Mouse (Mus musculus) liver, postnatal 0 days (tissue): ENCODE measurements around the gene Stx12. TPM values are rescaled to one million over a fixed set of nuclear protein-coding genes. Genes with fewer than 3 reads are reported as not detected.

Source experiments
- ATAC-seq: fragments of 200-750 bp; cut with Nextera tagmentation; 2 replicates; pipeline ENCODE4 v1.8.0; 2017; ENCODE audit warnings: mild to moderate bottlenecking, moderate library complexity
- DNase-seq: peaks from one replicate; pipeline ENCODE4 v3.0.0-alpha.2; 2016
- H3K27ac ChIP-seq: fragments of 300-500 bp; sonication (generic); 2 replicates; pipeline ENCODE4 v1.5.1; 2014; ENCODE audit warnings: antibody characterized with exemption, moderate library complexity, mild to moderate bottlenecking, low read depth
- H3K27me3 ChIP-seq: fragments of 300-500 bp; sonication (generic); 2 replicates; pipeline ENCODE4 v1.6.1; 2014; ENCODE audit warnings: low read length, control low read depth, mixed read lengths; ENCODE audit not compliant: insufficient read depth
- H3K36me3 ChIP-seq: fragments of 300-500 bp; sonication (generic); replicated peaks from 2 replicates; pipeline ENCODE4 v1.6.1; 2014; ENCODE audit warnings: mild to moderate bottlenecking, control low read depth, low read length, moderate library complexity, mixed read lengths; ENCODE audit not compliant: insufficient read depth
- H3K4me1 ChIP-seq: fragments of 300-500 bp; sonication (generic); 2 replicates; pipeline ENCODE4 v1.6.1; 2014; ENCODE audit warnings: antibody characterized with exemption, mild to moderate bottlenecking, control low read depth; ENCODE audit not compliant: insufficient read depth
- H3K4me2 ChIP-seq: fragments of 300-500 bp; sonication (generic); 2 replicates; pipeline ENCODE4 v1.6.1; 2014; ENCODE audit warnings: low read depth, mild to moderate bottlenecking, low read length, moderate library complexity, mixed read lengths
- H3K4me3 ChIP-seq: fragments of 300-500 bp; sonication (generic); 2 replicates; pipeline ENCODE4 v1.5.1; 2014; ENCODE audit warnings: low read depth, low read length
- H3K9ac ChIP-seq: fragments of 300-500 bp; sonication (generic); replicated peaks from 2 replicates; pipeline ENCODE4 v1.6.1; 2014; ENCODE audit warnings: mild to moderate bottlenecking, moderate library complexity
- H3K9me3 ChIP-seq: fragments of 300-500 bp; sonication (generic); 2 replicates; pipeline ENCODE4 v1.6.1; 2016; ENCODE audit warnings: mild to moderate bottlenecking, control low read depth, low read length, mixed read lengths
- CTCF ChIP-seq: sonication (generic); IDR thresholded peaks from 2 replicates; pipeline ENCODE4 v1.5.1; 2016; ENCODE audit warnings: antibody characterized with exemption, low read depth
- EP300 ChIP-seq: IDR thresholded peaks from 2 replicates; pipeline ENCODE4 v1.6.1; 2016; ENCODE audit warnings: antibody characterized with exemption, low read depth, mild to moderate bottlenecking
- WGBS: fragments of 180-500 bp; shearing (Covaris S2); extraction: QIAGEN DNeasy Blood & Tissue Kit; methylation state at CpG from one replicate; pipeline ENCODE4 v1.1.7; 2014; ENCODE audit not compliant: insufficient replicate concordance; 5-methylcytosine and 5-hydroxymethylcytosine counted together
- polyA plus RNA-seq: library from polyadenylated mRNA; unstranded; fragments of >200 nt; fragmentation: Nextera tagmentation; extraction: Ambion mirVana; gene quantifications from 2 replicates; pipeline ENCODE4 v1.2.1, GENCODE M21; 2015

The Stx12 gene
- polyA plus RNA-seq, 1 experiment from 2014 or later = 17.0 TPM

DNA sequence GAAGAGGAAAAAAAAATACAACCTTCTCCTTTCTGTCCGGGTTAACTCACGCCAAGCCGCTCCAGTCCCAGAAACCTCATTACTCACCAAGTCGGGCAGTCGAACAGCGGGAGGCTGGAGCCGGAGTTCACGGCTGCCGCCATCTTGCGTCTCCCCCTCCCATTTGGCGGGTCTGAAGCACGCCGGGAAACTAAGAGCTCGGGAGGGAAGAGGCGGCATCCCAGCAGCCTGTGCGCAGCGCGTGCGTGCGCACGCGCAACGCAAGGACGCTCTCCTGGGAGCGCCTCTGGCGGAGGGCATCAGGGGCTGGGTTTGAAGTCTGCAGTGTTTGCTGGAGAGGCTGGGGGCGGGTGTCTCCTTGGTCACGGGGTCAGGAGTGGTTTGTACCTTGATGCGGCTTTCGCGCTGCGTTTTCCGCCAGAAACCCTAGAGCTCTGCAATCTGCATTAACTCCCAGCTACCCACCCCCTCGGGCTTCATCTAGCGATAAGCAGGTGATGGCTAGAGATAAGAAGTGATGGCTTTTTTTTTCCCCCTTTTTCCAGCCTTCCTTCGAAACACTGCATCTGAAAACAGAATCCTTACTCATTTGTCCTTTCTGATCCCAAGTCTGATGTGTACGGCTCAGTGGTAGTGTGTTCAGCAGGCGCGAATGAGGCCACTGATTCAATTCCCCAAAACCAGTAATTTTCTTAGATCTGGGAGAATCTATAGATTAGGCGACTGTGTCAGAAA lies 41.2 kb downstream of the Stx12 start, which contains the start of gene Ppp1r8:
Ppp1r8 (minus strand) TSS at position 200 of the 735 bp plus-strand sequence.
- H3K27ac ChIP-seq = peak within 1 kb of the TSS; percentile 76
- ATAC-seq = peak; percentile 99
- TF ChIP-seq CTCF (peak; percentile 57), EP300 (peak; percentile 16; the same call in 1 of the 2 replicates)
- 2% methylated on average over 40 of the region's 40 CpGs for WGBS
- DNase-seq = peak; percentile 88
- peaks cover 18% of the 10 kb centered on the region for H3K36me3 ChIP-seq
- peak within 1 kb of the TSS; percentile 95 for H3K4me2 ChIP-seq
- peaks cover 18% of the 10 kb centered on the region for H3K4me1 ChIP-seq
- H3K4me3 ChIP-seq = peak within 1 kb of the TSS; percentile 88
- no peaks in the 10 kb centered on the region for H3K9me3 ChIP-seq
- H3K9ac ChIP-seq = peak within 1 kb of the TSS; percentile 89
- H3K27me3 ChIP-seq = no peaks in the 10 kb centered on the region

DNA sequence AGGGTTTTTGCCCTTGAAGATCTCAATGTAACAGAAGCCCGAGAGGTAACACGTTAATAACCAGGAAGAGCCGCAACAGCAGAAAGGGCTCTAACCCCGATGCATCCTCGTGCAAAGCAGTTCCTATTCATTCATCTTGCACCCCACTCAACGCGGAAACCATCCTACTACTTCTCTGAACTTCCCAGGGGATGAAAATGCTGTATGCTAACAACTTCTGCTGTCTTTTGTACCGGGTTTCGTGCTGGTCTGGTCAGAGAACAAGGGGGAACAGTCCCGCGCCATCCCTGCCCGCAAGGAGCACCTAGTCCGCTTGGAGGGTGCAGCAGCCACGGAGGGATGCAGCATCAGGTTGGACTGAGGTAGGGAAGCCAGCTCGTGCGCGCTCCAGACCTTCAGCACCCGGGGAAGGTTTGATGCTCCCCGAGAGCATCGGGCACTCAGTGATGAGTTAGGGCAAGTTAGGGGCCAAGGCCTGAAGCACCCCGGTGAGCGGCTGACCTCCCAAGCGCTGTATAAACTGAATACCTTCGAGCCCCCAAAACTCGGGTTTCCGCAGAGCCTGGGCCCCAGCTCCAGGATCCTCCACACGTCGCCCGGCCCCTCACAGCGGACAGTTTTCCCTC lies 41.9 kb downstream of the Stx12 start:
- H3K9me3 ChIP-seq = no peaks in the 10 kb centered on the region
- H3K4me1 ChIP-seq = peaks cover 18% of the 10 kb centered on the region
- no peaks in the 10 kb centered on the region for H3K27me3 ChIP-seq
- ATAC-seq (peak; percentile 43), DNase-seq (peak; percentile 51)
- under 1% methylated on average over 30 of the region's 30 CpGs for WGBS
- H3K4me2 ChIP-seq = peak overlapping the region; percentile 95
- TF ChIP-seq EP300 = no peak
- no peak for TF ChIP-seq CTCF
- peaks cover 25% of the 10 kb centered on the region for H3K36me3 ChIP-seq
- peak overlapping the region; percentile 88 for H3K4me3 ChIP-seq
- peak overlapping the region; percentile 76 for H3K27ac ChIP-seq
- H3K9ac ChIP-seq = peak overlapping the region; percentile 89

DNA sequence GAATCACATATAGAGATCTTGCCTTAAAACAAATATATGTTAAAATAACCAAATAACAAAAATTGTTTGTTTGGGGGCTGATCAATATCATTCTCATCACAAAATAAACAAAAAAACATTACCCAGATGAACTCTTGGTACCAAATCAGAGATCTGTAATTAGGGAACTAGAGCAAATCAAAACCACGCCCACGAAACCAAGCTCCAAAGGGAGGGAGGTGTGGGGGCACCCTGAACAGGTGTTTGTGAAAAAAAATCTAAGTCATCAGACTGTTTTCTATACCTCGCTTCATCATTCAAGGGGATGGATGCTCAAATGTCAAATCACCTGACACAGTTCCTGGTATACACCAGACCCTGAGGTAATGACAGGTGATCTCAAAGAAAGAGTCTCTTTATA lies 42.8 kb downstream of the Stx12 start:
- TF ChIP-seq CTCF = no peak
- TF ChIP-seq EP300 = no peak
- DNase-seq (no peak), ATAC-seq (no peak)
- Histone ChIP-seq H3K4me2 (peak overlapping the region; percentile 95), H3K4me3 (peak overlapping the region; percentile 88; the same call in 1 of the 2 replicates), H3K9me3 (no peaks in the 10 kb centered on the region), H3K36me3 (peaks cover 31% of the 10 kb centered on the region), H3K9ac (peak overlapping the region; percentile 89), H3K27me3 (no peaks in the 10 kb centered on the region), H3K27ac (no peak overlapping the region), H3K4me1 (peaks cover 18% of the 10 kb centered on the region)
- 66% methylated on average over 3 of the region's 3 CpGs for WGBS

DNA sequence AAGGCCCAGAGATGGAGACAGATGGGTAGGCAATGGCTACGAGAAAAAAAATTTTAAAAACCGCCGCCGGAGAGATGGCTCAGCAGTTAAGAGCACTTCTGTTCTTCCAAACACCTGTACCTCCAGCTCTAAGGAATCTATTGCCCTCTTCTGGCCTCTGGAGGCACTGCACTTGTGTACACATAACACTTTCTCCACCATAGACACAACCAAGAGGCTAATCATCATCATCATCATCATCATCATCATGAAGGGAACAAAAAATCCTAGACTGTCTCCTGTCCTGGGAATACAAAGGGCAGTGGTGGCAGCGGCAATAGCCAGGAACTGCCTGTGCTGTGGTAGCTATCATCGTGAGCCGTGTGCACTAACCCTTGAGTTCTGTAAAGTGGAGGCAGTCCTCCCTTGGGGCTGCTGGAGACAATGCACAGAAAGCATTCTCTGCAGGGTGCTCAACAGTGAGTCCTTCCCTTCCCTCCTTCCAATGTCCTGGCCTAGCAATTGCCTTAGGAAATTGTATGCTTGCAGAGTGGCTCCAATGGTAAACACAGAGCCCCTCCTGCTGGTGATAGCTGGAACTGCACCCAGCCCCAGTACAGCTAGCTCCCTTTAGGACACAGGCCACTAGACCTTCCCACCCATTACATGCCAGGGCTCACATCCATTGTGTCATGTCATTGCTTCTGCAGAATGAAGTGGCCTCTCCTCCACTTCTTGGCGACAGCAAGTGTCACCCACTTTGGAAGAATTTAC lies 60.5 kb downstream of the Stx12 start:
- no peak overlapping the region for H3K27ac ChIP-seq
- H3K4me3 ChIP-seq = no peak overlapping the region
- peak; percentile 83 for ATAC-seq
- no peaks in the 10 kb centered on the region for H3K4me1 ChIP-seq
- H3K36me3 ChIP-seq = peaks cover 22% of the 10 kb centered on the region
- H3K4me2 ChIP-seq = no peak overlapping the region
- H3K9ac ChIP-seq = no peak overlapping the region
- peak; percentile 89 for DNase-seq
- H3K27me3 ChIP-seq = no peaks in the 10 kb centered on the region
- 52% methylated on average over 8 of the region's 8 CpGs for WGBS
- TF ChIP-seq EP300 (no peak), CTCF (peak; percentile 96)
- H3K9me3 ChIP-seq = no peaks in the 10 kb centered on the region

DNA sequence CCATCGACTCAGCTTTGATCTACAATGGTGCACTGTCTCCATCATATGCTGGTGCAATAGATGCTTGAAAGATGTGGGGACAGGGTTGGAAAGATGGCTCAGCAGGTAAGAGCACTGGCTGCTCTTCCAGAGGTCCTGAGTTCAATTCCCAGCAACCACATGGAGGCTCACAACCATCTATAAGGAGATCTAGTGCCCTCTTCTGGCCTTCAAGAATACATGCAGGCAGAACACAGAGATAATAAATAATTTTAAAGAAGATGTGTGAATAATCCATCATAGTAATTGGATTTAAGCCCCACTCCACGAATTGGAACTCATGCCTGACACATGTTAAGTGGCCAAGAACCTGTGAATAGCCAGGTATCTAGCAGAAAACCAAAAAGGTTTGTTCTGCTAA lies 65.9 kb downstream of the Stx12 start:
- Histone ChIP-seq H3K4me3 (no peak overlapping the region), H3K4me1 (peaks cover 6% of the 10 kb centered on the region), H3K36me3 (no peaks in the 10 kb centered on the region), H3K9me3 (no peaks in the 10 kb centered on the region), H3K4me2 (no peak overlapping the region), H3K27me3 (no peaks in the 10 kb centered on the region), H3K27ac (no peak overlapping the region), H3K9ac (no peak overlapping the region)
- ATAC-seq = no peak
- DNase-seq = no peak
- TF ChIP-seq CTCF = peak; percentile 45
- TF ChIP-seq EP300 = no peak
- 60% methylated on average over 2 of the region's 2 CpGs for WGBS

DNA sequence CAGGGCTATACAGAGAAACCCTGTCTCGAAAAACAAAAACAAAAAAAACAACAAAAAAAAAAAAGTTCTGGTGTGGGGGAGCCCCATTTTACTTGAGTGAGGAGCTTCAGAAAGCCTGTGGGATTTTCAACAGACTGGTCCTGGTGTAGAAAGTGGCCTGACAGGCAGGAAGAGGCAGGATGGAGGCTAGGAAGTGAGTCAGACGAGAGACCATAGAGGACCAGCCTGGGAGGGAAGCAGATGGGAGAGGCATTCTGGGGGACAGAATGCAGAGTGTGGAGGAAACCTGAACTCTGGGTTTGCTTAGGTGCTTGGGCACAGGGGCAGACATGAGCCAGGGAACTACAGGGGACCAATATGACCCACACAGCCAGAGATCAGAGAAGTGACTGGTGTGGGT lies 67.5 kb downstream of the Stx12 start:
- Histone ChIP-seq H3K9ac (no peak overlapping the region), H3K4me1 (peaks cover 6% of the 10 kb centered on the region), H3K27ac (peak overlapping the region; percentile 74; the same call in 1 of the 2 replicates), H3K27me3 (no peaks in the 10 kb centered on the region), H3K36me3 (no peaks in the 10 kb centered on the region), H3K9me3 (no peaks in the 10 kb centered on the region), H3K4me3 (no peak overlapping the region), H3K4me2 (no peak overlapping the region)
- ATAC-seq (no peak), DNase-seq (no peak)
- WGBS = 36% methylated on average over 2 of the region's 2 CpGs
- TF ChIP-seq EP300 = no peak
- TF ChIP-seq CTCF = no peak
